Mouse (Mus musculus) testis, adult 2 months (tissue): Measurements from ENCODE around the gene Tspan14. TPM values are rescaled to one million over a fixed set of nuclear protein-coding genes. Genes with fewer than 3 reads are reported as not detected.

ENCODE experiments used
- H3K27ac ChIP-seq: fragments of 200-500 bp; 2 replicates; pipeline ENCODE4 v1.5.1; 2012; ENCODE audit warnings: low read depth, low read length; ENCODE audit not compliant: control insufficient read depth, insufficient read depth
- H3K27me3 ChIP-seq: fragments of 200-500 bp; 2 replicates; pipeline ENCODE4 v1.6.1; 2012; ENCODE audit warnings: mild to moderate bottlenecking, low read length, moderate library complexity; ENCODE audit not compliant: control insufficient read depth, insufficient read depth
- H3K36me3 ChIP-seq: fragments of 200-500 bp; 2 replicates; pipeline ENCODE4 v1.6.1; 2012; ENCODE audit warnings: mild to moderate bottlenecking, low read length; ENCODE audit not compliant: control insufficient read depth, insufficient read depth
- H3K4me1 ChIP-seq: fragments of 200-500 bp; 2 replicates; pipeline ENCODE4 v1.6.1; 2012; ENCODE audit warnings: low read length; ENCODE audit not compliant: control insufficient read depth, insufficient read depth
- H3K4me3 ChIP-seq: fragments of 200-500 bp; 2 replicates; pipeline ENCODE4 v1.5.1; 2012; ENCODE audit warnings: low read depth, mild to moderate bottlenecking, low read length, moderate library complexity, mixed read lengths; ENCODE audit not compliant: control insufficient read depth
- CTCF ChIP-seq: fragments of 200-500 bp; IDR thresholded peaks from 2 replicates; pipeline ENCODE4 v1.5.1; 2012; ENCODE audit warnings: low read depth, mild to moderate bottlenecking, inconsistent platforms, low read length, moderate library complexity; ENCODE audit not compliant: control insufficient read depth, insufficient read depth, insufficient replicate concordance
- POLR2A ChIP-seq: fragments of 200-500 bp; IDR thresholded peaks from 2 replicates; pipeline ENCODE4 v1.6.1; 2012; ENCODE audit warnings: low read depth, mild to moderate bottlenecking, inconsistent platforms, low read length, moderate library complexity; ENCODE audit not compliant: control insufficient read depth
- polyA plus RNA-seq: library from polyadenylated mRNA; depleted of rRNA; stranded (reverse); fragments of >200 nt; gene quantifications from 2 replicates; pipeline ENCODE4 v1.2.3, GENCODE M21; 2012

Tspan14 gene
- polyA plus RNA-seq, 1 experiment: 7.8 TPM

DNA sequence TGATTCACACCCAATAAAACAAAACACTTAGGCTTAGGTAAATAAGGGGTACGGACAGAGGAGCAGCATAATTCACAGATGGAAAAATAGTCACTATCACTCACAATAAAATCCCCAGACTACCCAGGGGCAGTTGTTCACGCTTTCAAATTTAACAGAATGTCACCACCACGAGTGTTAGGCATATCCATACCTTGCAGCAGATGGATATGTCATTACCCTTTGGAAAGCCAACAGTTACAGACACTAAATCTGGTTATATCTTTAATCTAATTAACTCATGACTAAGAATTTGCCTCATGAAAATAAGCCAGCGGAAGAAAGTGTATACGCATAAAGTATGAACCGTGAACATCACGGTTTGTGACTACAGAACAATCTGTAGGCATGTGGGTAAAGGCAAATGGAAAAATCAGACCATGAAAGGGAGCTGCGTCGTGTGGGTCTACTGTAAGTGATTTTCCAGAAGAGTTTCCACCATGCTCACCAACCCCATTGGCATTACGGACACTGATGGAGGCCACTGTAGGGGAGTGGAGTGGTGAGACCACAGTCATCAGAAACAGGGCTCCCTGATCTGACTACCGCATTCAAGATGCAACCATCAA is 28.1 kb downstream of the Tspan14 start:
- Histone ChIP-seq H3K4me3 (no peak overlapping the region), H3K36me3 (no peaks in the 10 kb centered on the region), H3K27me3 (no peaks in the 10 kb centered on the region), H3K4me1 (no peaks in the 10 kb centered on the region), H3K27ac (no peak overlapping the region)
- no peak for TF ChIP-seq POLR2A
- TF ChIP-seq CTCF: no peak

DNA sequence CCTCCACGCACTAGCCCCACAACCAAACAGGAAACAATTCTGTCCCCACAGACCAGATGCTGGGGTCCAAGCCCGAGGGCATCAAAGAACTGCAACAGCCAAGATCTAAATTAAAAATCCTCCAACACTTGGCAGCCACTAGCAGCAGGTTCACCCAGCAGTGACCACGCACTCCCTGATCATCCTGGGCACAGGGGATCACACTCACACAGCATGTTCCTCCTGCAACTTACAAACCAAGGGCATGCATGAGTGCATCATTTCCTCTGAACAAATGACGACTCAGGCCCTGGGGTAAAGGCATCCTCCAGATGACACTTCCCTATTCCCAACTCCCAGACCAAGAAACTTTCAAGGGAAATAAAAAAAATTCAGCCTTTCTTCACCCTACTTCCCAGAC is 29.6 kb downstream of the Tspan14 start:
- Histone ChIP-seq H3K36me3 (no peaks in the 10 kb centered on the region), H3K4me3 (no peak overlapping the region), H3K4me1 (no peaks in the 10 kb centered on the region), H3K27me3 (no peaks in the 10 kb centered on the region), H3K27ac (no peak overlapping the region)
- TF ChIP-seq CTCF (no peak), POLR2A (no peak)

DNA sequence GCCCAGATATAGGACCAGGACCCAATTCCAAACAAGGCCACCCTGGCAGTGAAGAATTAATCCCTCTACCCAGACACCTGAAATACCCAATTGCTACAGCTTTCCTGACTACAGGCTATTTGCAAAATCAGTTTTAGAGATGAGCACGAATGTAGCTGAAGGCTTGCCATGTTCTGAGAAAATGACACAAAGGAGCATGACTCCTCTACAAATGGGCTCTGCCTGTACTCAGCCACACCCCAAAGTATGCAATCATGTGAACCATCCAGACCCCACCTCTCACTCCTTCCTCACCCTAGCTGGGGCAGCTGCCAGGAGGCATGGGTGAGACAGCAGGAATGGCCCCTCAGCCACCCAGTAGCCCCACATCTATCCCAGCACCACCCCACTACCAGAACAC is 31.1 kb downstream of the Tspan14 start:
- Histone ChIP-seq H3K27me3 (no peaks in the 10 kb centered on the region), H3K4me1 (no peaks in the 10 kb centered on the region), H3K27ac (no peak overlapping the region), H3K36me3 (no peaks in the 10 kb centered on the region), H3K4me3 (no peak overlapping the region)
- no peak for TF ChIP-seq CTCF
- TF ChIP-seq POLR2A: no peak

DNA sequence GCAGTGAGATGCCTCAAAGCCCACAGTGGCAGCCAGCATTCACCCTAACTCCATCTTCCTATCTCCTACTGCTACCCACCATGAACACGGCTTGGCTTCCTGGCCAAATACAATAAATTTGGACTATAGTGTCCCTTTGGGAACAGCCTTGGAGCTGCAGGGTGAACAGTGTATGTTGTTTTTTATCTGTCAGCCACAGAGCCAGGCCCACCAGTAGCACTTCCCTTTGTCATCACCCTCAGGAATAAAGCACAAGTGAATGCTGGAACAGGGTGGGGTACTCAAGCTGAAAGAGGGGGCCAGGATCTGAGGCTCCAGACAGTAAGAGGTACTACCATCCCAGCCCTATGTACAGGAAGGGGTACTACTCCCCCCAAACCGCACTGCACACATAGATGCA is 31.6 kb downstream of the Tspan14 start:
- Histone ChIP-seq H3K27me3 (no peaks in the 10 kb centered on the region), H3K27ac (no peak overlapping the region), H3K4me3 (no peak overlapping the region), H3K36me3 (no peaks in the 10 kb centered on the region), H3K4me1 (no peaks in the 10 kb centered on the region)
- TF ChIP-seq POLR2A (no peak), CTCF (no peak)

DNA sequence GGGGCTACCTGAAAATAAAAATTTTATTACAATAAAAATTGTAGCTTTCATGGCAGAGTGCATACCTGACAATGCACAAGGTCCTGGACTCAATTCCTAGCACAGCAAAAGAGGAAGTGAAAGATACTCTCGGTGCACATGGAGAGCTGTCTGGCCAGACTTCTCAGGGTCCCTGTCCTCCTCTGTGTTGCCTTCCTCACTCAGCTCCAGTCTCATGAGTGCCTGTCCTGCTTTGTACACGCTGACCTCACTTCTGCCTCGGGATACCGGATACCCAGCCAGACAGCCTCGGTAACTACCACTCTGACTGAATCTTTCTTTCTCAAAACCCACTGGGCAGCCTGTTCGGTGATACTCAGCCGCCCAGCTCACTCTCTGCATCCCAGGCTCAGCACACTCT is 33.3 kb downstream of the Tspan14 start:
- Histone ChIP-seq H3K4me3 (no peak overlapping the region), H3K4me1 (no peaks in the 10 kb centered on the region), H3K27me3 (no peaks in the 10 kb centered on the region), H3K36me3 (no peaks in the 10 kb centered on the region), H3K27ac (no peak overlapping the region)
- TF ChIP-seq POLR2A (no peak), CTCF (no peak)

DNA sequence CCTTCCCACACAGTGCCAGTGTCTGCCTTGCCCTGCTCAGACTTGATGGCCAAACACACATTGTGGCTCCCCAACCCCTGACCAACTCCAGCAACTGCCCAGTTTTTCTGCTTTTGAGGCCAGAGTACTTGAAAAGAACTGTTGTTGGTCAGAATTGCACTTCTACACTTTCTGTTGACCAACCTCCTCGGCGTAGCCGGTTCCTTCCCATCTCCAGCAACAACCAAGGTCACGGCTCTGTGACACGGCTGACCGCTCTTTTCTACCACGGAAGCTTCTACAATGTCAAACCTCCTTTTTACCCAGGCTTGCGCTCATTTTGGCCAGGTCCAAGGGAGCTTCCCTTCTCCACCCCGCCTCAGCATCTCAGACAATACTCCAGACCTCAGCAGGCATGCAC is 34.4 kb downstream of the Tspan14 start:
- no peaks in the 10 kb centered on the region for H3K36me3 ChIP-seq
- no peak overlapping the region for H3K4me3 ChIP-seq
- no peaks in the 10 kb centered on the region for H3K4me1 ChIP-seq
- H3K27ac ChIP-seq: no peak overlapping the region
- TF ChIP-seq POLR2A: no peak
- TF ChIP-seq CTCF: no peak
- H3K27me3 ChIP-seq: no peaks in the 10 kb centered on the region

DNA sequence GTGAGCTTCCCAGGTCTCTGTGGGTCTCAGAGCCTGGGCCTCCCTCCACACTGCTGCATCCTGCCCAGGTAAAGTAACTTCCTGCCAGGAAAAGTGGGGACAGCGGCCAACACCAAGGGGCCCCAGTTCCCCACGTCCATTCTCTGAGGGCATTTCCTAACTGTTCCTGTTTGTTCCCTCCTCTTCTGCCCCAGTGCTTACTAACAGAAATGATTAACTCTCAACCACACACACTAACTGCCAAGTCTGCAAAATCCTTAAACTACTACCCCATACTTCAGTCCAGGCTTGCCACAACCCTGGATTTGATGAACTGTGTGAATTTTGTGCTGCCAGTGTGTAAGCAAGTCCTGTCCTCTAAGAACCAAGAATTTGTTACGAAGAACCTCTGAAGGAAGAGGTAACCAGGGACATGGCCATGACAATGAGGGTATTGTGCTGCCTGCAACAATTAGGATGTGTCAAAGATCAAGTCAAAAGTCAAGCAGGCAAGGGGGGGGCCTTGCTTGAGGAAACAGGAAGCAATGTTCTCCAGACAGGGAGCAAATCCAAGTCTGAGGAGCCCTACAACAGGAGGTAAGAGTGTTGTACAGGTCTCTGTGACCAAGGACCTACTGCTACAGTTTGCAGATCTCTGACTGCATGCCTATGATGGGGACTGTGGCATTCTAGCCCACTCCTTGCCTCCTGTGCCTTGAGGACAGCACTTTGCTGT is 35.3 kb downstream of the Tspan14 start:
- H3K36me3 ChIP-seq: no peaks in the 10 kb centered on the region
- no peaks in the 10 kb centered on the region for H3K27me3 ChIP-seq
- no peak overlapping the region for H3K27ac ChIP-seq
- no peak overlapping the region for H3K4me3 ChIP-seq
- TF ChIP-seq POLR2A: no peak
- TF ChIP-seq CTCF: no peak
- H3K4me1 ChIP-seq: no peaks in the 10 kb centered on the region

DNA sequence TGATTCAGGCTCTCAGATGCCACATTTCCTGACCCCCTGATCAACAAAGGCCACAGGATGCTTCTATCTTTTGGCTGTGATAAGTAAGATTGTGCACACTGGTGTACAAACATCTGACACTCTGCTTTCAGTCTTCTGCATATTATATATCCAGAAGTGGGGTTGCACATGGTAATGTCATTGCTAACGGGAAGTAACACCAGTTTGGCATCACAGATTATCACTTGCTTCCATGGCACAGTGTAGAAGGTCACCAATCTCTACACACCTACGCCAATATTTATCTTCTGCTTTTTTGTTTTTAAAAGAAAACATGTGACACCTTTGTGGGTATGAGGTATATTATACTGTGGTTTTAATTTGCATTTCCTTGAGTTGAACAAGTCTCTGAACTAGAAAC is 36.7 kb downstream of the Tspan14 start:
- Histone ChIP-seq H3K27ac (no peak overlapping the region), H3K27me3 (no peaks in the 10 kb centered on the region), H3K4me1 (no peaks in the 10 kb centered on the region), H3K4me3 (no peak overlapping the region), H3K36me3 (no peaks in the 10 kb centered on the region)
- no peak for TF ChIP-seq CTCF
- no peak for TF ChIP-seq POLR2A
